Mouse (Mus musculus): ENCODE data around the gene Pcnx.

- TF ChIP-seq CTCF (IDR thresholded peaks at IDR 0.05; ENCODE audit: borderline replicate concordance, control insufficient read depth, extremely low read depth, insufficient read depth, low read length, poor library complexity) (no peak), POLR2A (IDR thresholded peaks at IDR 0.05; ENCODE audit: control insufficient read depth, extremely low read depth, insufficient read depth, low read length, poor library complexity) (no peak)
These were observed 34.5 kb downstream of the Pcnx start for GRCm38 (mm10) chr12:81894311-81894710.

Data from thymus, adult 2 months (tissue).